Mouse (Mus musculus): ENCODE results near the gene Jpt2.
"Not testable (repeated sequence)": the region's sequence is repeated elsewhere in the genome, so short reads cannot be mapped to it uniquely, and the experiment has no call there.

Gene Jpt2

DNA sequence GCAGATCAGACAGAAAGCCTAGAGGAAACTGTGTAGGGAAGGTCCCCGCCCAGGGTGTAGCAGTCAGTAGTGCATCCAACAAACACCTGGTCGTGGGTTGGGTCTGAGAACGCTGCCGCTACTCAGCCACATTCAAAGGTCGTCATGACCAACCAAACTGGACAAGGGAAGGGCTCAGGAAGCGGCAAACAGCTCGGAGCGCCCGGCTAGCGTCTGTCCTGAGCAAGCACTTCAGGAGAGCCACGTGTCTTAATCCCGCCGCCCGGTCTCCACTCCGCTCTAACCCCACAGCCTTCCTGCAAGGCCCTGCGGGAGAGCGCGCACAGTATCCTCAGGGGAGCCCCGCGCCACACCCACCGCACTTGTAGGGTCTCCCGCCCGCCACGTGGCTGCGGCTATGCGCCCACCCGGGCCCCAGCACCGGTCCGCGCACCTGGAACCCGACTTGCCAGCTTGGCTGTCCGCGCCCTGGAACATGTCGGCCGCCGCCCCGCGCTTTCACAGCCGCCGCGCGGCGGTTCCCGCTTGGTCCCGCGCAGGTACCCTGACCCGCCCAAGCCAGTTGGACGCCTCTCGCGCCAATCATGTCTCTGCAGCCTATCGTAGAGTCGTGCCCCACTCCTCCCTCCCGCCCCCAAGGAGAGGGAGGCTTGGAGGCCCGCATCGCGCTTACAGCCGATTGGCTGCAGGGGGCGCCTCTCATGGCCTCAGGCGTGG, at the start of gene Jpt2:
Gene Jpt2, minus strand, starts transcription at position 555 of the 717 bp plus-strand sequence.
- peak; percentile 99 for DNase-seq

DNA sequence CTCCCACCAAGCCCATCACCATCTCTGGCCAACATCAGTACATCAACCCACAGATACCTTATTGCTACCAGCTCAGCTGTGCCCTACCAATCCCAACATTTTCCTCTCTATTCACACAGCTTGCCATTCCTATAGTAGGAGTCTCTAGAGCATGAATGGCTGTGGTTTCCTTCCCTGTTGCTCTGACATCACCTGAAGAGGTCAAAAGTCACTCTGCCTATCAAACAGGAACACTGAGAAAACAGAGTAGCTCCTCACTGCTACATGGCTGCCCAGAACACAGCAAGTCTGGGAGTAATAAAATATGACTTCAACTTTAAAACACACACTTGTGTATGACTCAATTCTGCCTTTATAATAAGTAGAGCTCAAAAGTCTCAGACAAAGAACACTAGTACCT, 47.0 kb upstream of the Jpt2 start:
- no peak for DNase-seq

DNA sequence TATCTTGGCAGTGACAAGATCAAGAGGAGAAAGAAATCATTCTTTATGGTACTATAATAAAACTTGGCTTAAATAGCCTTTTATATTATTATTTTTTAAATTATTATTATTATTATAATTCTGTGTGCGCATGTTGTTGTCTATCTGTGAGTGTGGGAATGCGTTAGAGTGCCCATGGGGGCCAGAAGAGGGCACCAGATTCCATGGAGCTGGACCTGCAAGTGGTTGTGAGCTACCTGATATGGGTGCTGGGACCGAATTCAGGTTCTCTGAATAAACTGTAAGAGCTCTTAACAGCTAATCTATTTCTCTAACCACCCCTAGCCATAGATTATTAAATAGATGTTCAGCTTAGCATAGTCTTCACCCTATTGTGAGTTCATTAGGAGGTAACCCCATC, 44.6 kb upstream of the Jpt2 start:
- DNase-seq: no peak

DNA sequence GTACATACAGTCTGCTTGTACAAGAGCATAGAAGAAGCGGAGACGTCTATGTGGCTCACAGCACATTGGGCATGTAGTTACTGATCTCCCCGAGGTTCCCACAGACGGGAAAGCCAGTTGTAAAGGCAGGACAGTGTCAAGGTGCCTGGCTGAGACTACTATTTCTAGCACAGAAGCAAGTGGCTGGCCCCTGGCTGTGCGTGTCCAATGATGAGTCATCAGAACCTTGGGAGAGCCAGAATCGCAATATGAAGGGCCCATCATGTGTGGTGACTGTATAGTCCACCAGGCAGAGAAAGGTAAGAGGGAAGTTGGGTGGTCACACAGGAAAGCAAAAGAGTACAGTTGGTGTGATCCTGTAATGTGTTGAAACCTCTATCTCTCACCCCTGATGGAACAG, 34.2 kb upstream of the Jpt2 start:
- no peak for DNase-seq

- no peak for DNase-seq
These were observed 26.7 kb upstream of the Jpt2 start for GRCm38 (mm10) chr17:24987221-24987620.

- DNase-seq: no peak
These were observed 595 bp upstream of the Jpt2 start for GRCm38 (mm10) chr17:24960852-24961715.

DNA sequence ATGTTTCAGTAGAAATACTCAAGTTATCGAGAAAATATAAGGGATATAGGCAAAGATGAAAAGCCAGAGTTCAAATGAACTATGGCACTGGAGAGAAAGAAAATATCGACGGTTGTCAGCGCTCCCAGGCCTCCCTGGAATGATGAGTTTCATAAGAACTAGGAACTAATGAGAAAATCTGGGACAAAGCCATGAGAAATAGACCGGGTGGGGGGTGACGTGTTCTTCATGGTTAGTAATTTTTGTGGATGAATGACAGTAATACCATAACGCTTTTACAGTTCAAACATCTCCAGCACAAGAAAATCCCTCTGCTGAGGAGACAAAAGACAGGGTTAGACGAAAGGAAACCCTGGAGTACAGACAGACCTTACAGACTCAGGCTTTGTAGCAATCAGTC, 1.1 kb downstream of the Jpt2 start:
- DNase-seq: no peak

DNA sequence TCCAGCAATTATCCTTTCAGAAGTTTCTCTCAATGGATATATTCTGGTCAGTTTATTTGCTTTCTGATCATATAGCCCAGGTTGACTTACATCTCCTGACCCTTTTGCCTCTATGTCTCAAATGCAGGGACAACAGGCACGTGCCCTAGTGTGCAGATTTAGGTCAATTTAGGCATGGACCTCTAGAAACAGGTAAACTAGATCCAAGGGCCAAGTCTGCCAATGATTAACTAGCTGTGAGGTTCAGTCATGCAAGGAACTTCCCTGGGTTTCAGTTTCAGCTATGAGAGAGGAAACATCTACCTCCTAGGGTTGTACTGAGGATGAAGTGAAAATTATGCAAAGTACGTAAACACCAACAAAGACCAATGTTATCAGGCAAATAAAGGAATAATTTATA, 7.2 kb downstream of the Jpt2 start:
- DNase-seq: no peak

DNA sequence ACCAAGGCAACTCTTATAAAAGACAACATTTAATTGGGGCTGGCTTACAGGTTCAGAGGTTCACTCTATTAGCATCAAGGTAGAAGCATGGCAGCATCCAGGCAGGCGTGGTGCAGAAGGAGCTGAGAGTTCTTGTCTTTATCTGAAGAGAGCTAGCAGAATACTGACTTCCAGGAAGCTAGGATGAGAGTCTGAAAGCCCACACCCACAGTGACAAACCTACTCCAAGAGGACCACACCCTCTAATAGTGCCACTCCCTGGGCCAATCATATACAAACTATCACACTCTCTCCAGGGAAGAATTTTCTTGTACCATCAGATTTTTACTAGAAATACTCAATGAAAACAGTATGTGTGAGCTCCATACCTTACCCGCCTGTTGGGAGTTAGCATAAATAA, 9.8 kb downstream of the Jpt2 start:
- DNase-seq: no peak

DNA sequence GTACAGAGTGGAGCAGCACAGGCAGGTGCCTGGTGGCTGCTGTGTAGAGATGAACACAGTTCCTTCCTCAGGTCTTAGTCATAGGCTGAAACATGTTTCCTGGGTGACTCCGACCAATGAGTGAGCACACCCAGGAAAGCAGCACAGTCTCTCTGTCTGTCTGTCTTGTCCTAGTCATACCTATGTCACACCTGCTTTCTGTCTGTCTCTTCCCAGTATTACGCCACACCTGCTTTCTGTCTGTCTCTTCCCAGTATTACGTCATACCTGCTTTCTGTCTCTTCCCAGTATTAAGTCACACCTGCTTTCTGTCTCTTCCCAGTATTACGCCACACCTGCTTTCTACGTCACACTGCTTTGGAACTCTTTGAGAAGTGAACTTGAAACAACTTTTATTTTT, 12.3 kb downstream of the Jpt2 start:
- no peak for DNase-seq

DNA sequence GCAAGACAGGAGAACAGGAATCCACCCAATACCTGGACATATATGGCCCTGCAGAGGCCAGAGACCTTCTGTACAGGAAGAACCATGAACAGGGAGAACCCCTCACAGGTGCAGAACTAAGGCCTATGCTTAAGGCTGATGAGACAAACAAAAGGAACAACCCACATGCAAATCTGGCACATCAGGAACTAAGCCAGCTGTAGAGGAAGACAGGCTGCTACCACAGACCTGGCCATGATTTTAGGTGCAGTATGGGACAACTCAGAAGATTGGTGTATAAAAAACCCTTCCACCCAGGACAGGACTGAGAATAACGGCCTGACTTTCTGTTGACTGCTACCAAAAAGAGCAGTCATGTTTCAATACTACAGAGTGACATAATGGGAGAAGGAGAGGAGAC, 16.9 kb downstream of the Jpt2 start:
- DNase-seq: not testable (repeated sequence)

DNA sequence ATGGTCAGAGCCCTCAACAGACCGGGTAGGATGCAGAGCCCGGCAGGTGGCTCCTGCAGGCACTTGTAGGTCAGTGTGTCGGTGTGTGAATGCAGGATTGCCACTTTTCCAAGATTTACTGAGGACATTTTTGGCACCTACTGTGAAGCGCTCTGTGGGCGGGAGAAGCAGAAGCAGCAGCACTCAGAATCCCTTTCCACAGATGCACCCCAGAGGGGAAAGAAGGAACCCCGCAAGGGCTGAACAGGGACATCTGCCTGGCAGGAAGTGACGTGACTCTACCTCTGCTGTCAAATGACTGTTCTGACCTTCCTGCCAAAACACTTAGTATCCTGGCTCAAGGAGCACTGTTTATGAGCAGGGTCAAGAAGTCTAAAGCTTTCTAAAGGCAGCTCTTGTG, 17.5 kb downstream of the Jpt2 start:
- no peak for DNase-seq

DNA sequence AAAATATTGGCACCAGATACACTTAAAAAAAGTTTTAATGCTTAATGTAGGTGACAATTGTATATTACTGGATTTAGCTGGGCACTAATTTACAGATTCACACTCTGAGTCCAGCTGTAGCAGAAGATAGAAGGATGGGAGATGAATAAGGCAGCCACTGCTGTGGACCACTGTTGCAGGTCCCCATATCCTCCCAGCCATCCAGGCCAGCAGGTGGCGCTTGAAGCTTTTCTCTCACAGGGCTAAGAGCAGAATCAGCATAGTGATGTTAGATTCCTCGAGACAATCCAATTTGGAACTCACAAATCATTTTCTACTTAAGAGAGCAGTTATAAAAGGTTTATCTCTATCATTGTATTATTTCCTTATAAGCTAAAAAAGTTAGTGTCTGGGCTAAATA, 18.0 kb downstream of the Jpt2 start:
- peak; percentile 63 to 64 for DNase-seq

DNA sequence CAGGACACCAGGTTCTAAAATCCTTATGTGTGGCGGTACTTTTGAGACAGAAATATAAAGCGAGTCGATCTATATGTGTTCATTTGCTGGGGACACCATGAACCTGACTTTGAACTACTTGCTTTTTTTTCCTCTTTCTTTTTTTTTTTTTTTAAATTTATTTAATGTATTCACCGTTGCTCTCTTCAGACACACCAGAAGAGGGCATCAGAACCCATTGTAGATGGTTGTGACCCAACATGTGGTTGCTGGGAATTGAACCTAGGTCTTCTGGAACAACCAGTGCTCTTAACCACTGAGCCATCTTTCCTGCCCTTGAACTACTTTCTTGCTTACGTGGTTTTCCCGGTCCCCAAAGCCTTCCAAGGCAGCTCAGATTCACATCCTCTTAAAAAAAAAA, 23.2 kb downstream of the Jpt2 start:
- DNase-seq: no peak

- peak; percentile 96 to 97 for DNase-seq
These were observed 23.9 kb downstream of the Jpt2 start, which contains the start of gene Mapk8ip3 for GRCm38 (mm10) chr17:24936259-24937237. TSS of gene Mapk8ip3 (minus strand) at chr17:24936977.

GRCm38 (mm10) chr17:24935666-24936065, 24.8 kb downstream of the Jpt2 start:
- DNase-seq: no peak

- DNase-seq: no peak
These were observed 25.6 kb downstream of the Jpt2 start for GRCm38 (mm10) chr17:24934926-24935325.

- DNase-seq: no peak
These were observed 27.3 kb downstream of the Jpt2 start for GRCm38 (mm10) chr17:24933163-24933562.

- DNase-seq: no peak
These were observed 28.1 kb downstream of the Jpt2 start for GRCm38 (mm10) chr17:24932431-24932830.

DNA sequence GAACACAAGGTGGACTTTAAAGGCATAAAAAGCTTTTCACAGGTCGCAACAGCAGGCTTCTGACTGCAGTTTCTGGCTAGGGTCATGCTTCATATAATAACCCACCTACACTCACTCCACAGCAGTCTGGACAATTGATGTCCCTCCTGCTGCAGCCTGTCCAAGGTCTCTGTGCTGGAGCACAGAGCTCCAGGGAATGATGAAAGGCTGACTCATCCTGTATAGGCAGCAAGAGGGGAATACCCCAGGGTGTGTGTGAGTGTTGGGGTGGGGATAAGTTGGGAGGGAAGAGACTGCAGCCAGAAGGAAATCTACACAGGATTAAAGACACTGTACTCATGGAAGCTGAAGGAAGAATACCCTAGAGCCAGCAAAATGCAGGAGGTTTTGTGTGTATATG, 31.0 kb downstream of the Jpt2 start:
- DNase-seq: no peak

DNA sequence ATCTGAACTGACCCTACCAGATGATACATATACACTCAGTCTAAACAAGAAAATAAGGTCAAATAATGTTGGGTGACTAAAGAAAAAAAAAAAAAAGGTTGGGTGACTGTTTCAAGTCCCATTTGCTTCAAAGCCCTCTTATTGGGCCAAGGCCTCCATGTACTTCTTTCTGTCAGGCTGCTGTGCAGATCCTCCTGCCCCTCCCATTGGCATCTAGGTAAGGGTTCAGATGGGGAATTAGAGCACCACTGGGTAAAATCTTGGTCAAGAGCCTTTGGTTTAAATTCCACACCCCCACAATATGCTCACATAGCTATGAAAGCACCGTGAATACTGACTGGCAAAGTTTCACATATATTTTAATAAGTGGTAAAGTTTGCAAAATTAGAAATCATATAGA, 37.2 kb downstream of the Jpt2 start:
- DNase-seq: no peak

DNA sequence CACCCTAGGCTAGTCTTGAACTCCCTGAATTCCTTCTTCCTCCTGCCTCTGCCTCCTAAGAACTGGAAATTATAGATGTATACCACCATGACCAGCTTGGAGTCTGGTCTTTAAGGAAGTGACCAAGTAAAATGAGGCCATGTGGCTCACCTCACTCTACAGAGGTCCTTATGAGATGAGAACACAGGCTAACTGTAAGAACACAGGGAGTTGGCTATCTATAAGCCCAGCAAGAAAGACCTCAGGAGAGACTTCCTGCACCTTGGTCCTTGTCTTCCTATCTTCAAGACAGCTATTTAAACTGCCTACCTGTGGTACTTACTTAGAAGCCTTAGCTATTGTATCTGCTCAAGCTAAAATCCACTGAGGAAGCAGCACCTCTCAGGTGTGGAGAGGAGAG, 46.5 kb downstream of the Jpt2 start:
- DNase-seq: no peak

DNA sequence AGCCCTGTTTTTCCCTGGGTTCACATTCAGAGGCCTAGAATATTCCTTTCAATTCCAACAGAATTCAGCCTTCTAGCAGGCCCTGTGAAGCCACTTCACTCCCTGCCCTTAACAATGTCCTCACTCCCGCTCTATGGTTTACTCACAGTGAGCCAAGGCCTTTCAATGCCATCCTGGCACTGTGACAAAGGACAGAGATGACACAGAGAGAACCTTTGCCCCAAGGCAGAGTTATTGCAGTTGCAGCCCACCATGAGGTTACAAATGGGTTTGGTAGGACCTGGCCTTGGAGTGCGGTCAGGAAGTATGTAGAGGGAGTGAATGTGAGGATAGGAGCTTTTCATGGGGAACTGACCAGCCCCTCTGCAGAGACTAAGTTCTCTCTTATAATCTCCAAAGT, 52.9 kb downstream of the Jpt2 start:
- DNase-seq: no peak
